Mouse (Mus musculus): ENCODE data around the gene Samd10.

The Samd10 gene

DNA sequence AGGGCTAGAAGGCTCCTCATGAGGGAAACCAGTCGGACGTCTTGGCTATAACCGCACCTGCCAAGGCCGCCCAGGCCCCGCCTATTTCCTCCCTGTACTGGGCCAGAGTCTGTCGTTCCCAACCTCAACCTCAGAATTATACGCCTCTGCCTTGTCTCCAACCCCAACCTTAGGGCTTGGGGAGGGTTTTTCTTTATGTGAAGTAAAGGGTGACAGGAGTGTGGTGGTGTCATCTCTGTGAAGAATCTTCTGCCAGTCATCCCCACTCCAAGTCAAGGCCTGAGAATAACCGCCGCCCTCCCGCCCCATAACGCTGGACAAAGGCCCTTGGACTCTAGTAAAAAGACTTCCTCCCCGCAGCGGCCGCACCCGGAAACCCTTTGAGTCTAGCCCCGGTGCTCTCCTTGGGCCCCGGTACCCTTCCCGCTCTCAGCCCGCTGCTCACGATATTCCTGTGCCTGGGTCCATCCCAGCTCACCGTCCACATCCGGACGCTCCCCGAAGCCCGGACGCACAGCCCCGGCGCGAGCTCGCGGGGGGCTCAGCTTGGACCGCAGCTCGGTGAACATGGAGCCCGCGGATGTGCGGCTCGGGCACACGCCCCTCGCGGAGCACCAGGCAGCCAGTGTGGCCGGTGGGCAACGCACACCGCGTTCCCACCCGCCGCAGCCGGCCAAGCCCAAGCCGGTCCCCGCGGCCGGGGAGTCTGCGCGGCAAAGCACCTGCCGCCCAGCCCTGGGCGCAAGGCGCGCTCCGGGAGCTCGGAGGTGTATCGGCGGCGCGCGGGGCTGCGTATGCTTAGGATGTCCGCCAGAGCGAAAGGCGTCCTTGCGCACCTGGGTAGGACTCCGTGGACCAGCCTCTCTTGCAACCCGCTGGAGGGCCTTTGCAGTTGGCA, at the start of gene Samd10:
Gene Samd10, minus strand, starts transcription at position 759 of the 898 bp plus-strand sequence.
- DNase-seq, result peak; percentile 82

DNA sequence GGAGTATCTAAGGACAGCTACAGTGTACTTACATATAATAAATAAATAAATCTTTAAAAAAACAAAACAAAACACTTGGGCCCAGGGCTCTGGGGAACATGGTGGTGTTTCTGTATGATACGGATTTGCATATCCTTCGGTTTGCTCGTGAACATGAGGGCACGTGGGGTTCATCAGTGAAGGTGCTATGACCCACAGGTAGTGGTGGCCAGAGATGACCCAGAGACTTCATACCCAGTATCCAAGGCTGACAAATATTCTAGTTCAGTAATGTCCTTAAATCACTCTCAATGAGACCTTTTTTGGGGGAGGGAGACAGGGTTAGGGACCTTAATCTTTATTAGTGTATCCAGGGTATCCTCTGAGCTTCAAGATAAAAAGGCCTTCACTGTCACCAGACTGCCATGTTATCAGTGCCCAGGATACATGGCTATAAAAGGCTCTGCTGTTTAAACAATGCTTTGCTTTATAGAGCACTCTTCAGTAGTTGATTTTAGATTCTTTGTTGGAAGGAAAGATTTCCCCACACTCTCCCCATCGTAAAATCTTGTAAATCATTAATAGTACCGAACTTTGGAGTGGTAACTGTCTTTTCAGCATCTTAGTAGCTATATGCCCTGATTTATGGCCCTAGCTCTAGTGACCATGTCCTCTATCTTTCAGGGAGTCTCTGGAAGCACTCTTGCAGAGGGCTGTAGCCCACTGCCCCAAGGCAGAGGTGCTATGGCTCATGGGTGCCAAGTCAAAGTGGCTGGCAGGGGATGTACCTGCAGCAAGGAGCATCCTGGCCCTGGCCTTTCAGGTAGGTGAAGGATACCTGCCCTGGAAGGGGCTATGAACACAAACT, 47.8 kb upstream of the Samd10 start:
- no peak for DNase-seq

DNA sequence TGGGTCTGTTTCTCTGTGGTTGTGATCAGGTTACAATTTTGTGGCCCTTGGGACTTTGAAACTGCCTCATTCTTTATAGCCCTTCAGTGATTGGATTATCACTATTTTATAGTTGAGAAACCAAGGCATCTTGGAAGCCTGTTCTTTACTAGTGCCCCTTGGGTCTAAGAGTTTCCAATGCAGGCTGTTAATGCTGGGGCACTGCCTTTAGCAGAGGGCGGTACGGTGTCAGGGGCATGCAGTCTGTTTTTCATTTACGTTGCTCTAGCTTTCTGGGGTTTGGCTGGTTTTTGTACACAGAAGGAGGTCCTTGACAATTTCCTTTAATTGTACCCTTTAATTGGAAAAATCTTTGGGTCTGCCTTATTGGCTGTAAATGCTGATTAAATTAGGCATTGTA, 46.7 kb upstream of the Samd10 start:
- no peak for DNase-seq

DNA sequence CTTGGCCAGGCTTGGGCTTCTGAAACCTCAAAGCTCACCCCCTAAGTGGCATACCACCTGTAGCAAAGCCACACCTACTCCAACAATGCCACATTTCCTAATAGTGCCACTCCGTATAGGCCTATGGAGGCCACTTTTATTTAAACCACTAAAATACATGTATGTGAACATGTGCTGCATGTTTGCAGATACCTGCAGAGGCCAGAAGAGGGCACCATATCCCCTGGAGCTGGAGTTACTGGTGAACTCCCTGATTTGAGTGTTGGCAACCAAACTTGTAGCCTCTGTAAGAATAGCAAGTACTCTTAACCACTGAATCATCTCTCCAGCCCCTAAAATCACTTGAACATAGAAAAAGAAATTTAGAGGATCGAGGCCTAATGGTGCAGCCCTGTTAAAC, 45.3 kb upstream of the Samd10 start:
- peak; percentile 71 for DNase-seq

DNA sequence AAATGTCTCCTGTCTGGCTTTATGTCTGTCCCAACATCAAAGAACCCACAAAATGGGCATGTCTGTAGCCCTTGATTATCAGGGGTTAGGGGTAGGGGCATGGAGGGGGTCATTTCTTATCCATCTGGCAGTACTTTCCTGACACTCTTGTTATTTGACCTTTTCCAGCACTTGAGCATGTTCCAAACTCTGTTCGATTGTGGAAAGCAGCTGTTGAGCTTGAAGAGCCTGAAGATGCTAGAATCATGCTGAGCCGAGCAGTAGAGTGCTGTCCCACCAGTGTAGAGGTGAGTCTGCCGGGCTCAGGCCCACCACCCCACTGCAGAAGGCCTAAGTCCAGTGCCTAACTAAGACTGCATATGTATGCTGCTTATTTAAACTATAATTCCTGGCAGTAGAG, 36.9 kb upstream of the Samd10 start:
- DNase-seq, result no peak

DNA sequence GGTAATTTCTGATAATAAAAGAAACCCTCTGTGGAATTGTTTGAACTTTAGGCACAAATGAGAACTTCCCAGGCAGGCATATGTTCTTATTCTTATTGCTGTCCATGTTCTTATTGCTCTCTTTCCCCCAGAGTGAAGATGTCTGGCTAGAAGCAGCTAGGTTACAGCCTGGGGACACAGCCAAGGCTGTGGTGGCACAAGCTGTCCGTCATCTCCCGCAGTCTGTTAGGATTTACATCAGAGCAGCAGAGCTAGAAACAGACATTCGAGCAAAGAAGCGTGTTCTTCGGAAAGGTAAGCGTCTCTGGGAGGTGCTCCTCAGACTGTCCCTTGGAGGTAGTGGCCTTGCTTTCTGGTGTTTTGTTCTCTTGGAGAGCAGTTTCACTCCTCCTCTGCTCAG, 33.6 kb upstream of the Samd10 start:
- no peak for DNase-seq

DNA sequence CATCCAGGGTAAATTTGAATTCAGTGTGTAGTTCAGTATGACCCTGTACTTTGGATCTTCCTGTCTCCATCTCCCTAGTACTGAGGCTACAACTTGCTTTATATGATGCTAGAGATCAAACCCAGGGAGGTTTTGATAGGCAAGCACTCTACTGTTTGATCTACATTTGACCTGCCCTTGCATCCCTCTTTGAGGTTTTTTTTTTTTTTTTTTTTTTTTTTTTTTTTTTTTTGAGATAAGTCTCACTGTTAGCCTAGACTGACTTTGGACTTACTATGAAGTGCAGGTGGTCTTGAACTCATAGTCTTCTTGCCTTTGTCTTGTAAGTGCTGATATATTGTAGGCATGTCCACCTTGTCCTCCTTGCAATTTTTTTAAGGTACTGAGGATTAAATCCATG, 29.5 kb upstream of the Samd10 start:
- no peak for DNase-seq

DNA sequence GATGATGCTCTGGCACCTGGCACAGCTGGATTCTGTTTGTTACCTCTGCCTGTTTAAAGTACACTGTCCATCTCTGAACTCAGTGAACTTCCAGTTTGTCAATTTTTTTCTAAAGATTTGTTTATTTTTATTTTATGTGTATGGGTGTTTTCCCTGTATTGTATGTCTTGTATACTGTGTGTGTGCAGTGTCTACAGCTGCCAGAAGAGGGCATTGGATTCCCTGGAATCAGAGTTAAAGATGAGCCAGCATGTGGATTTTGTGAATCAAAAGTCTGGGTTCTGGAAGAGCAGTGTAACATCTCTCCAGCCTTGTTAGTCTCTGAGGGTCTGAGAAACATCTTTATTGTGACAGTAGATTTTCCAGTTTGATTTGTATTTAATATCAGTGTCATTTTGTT, 24.4 kb upstream of the Samd10 start:
- peak; percentile 50 for DNase-seq

DNA sequence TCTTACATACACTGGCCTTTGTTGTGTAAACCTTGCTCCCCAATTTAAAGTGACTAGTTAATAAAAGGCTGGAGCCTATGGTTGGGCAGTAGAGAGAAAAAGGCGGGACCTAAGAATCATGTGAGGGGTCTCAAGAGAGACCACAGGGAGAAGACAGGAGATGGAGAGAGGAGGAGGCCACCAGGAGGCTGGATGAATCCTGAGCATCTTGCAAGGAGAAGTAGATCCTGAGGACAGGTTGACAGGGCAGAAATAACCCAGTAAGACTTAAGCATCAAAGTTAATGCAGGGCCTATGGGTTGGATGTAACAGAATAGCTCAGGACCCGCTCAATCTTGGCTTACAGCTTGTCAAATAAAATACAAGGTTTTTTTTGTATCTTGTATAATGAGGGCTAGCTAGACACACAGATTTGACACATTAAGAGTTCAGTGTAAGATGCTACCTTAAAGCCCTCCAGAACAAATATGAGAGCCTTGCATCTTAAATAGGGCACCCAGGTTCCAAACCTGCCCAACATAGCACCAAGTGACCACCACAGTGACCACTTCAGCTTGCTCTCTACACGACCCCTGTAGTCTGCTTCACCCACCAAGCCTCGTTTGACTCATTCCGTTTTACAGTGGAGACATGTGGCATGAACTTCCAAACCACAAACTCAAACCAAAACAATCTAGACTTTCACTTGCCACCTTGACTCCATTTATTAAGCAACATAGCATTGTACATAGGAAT, 19.9 kb upstream of the Samd10 start:
- DNase-seq, result no peak

DNA sequence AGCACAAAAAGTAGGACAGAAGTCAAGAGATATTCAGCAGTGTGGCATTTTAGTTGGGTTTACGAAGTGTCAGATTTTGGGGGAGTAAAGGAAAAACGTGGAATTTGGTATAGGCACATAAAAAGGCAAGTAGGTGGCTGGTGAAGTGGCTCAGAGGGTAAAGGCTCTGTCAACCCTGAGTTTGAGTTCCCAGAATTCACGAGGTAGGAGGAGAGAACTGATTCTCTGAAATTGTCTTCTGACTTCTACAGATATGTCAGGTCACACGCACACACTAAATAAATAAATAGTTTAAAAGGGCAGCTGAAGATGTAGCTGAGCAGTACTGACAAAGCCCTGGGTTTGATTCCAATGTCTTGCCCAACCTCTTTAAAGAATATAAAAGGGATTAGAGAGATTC, 3.4 kb upstream of the Samd10 start:
- DNase-seq, result no peak

DNA sequence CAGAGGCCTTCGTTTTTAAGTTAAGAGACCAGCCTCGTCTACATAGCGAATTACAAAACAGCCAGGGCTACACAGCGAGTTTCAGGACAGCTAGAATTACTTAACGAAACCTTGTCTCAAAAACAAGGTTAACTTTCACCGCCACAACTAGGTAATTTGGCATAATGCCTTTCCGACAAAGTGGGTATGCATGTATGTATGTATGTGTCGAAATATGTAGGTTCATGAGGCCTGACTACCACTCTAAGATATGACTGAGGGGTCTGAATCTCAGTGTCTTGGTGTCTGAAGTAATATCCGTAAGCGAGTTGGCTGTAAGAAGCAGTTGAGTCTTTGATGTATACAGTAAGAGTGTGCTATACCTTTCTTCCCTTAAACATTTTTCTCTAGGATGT, 2.7 kb upstream of the Samd10 start:
- DNase-seq, result no peak

DNA sequence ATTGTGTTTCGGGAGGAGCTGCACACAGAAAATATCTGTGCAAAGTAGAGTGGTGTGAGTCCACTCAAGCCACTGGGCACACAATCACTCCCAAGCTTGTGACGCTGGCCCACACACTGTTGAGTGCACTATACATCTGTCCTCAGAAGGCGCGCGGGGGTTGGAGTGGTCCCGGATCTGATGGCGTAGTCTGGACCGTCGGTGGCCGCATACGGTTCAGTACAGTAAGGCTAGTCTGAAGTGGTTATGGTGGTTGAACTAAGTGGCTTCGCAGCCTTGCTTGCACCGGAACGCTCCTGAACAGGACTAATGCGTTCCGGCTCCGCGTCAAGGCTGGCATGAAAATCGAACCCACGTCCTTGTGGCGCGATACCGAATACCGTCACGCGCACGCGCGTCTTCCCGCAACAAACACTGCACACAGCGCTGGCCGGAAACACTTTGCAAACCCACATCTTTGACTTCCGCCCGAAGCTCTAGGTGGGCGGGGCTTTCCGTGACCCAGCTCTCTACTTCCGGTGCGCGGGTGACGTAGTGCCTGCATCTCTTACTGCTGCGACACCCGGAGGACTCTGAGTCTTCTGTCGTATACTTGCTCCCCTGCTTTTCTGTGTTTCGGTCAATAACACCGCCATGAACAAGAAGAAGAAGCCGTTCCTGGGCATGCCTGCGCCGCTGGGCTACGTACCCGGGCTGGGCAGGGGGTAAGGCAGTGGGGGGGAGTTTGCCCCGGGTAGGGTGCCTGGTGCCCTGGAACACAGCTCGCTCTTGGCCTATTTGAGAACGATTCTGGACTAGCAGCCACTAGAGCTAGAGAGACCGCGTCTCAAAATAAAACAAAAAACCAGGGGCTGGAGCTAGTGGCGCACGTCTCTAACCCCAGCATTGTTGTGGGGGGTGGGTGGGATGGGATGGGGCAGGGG, 2.1 kb upstream of the Samd10 start:
- DNase-seq, result peak; percentile 98

DNA sequence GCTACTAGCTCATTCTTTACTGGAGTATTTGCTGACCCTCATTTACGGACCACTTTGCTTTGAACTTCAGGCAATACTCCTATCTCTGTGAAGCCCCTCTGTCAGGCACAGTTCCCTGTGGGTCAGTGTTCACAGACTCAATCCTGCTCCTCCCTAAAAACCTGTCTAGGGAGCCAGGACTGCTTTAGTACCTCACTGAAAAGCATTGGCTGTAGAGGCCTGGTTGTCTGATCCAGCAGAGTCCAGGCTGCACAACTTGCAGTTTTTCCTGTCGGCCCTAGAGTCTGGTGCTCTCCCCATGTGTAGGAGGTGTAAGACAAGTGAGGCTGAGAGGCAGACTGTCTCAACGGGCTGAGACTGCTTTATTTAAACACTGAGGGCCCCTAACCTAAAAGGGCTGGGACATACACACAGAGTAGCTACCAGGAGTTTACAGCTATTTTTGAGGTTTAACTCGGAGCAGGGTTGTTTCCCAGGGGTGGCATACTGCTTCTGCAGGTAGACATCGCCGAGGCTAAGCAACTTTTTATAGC, 1.3 kb upstream of the Samd10 start:
- peak; percentile 10 for DNase-seq

DNA sequence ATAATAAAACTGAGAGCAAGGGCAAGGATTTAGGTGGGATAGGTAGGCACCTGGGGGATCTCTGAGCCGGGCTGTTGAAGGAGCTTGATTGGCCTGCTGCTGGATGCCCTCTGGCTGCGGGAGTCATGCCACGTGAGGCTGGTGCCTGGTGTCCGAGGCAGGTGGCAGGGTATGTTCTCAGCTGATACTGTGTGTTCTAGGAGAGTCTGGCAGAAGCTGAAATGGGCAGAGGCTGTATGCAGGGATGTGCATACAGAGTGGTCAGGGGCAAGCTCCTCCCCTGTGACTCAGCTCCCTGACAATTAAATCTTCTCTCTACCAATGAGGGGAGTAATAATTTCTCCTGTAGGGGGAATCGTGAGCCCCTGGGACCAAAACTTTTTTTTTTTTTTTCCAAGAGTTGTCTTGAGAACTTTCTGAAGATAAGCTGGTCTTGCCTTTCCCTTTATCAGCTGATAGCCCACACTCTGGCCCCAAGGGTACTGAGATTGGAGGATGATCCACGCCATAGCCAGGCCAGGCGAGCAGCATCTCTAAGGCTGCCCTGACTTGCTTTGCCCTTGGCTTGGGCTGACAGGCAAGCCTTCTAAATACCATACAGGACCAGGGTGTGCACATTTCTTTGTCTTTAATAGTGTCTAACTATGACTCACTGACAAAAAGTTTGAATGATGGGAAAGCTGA, 1.5 kb downstream of the Samd10 start:
- no peak for DNase-seq

DNA sequence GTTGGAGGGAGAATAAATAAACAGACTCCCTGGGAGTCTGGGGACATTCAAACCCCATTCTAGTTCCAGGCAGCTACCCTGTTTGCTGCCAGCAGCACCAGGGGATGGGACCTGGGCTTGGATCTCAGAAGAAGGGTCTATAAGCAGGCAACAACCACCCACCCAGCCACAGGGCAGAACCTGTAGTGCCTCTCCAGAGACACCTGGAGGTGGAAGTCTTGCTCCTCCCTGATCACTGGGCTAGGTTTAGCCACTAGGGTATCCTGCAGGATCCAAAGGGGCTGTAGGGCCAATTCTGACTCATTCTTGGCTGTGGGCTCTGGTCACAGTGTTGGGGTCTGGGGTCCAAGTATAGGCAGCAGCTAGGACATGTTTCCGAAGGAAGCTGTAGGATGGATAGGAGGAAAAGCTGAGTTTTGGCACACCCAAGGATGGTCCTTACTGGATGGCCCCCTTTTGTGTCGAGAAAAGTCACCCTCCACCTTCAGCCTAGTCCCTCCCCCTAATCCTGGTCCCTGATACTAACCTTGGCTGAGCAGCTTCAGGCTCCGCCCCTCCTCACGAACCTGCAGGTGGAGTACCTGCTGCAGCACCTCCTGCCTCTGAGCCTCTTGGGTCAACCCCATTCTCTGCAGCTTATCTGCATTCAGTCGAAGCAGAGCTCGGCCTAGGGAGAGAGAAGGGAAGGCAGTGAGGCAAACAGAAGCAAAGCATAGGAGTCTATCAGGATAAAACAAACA, 2.6 kb downstream of the Samd10 start:
- DNase-seq, result no peak

DNA sequence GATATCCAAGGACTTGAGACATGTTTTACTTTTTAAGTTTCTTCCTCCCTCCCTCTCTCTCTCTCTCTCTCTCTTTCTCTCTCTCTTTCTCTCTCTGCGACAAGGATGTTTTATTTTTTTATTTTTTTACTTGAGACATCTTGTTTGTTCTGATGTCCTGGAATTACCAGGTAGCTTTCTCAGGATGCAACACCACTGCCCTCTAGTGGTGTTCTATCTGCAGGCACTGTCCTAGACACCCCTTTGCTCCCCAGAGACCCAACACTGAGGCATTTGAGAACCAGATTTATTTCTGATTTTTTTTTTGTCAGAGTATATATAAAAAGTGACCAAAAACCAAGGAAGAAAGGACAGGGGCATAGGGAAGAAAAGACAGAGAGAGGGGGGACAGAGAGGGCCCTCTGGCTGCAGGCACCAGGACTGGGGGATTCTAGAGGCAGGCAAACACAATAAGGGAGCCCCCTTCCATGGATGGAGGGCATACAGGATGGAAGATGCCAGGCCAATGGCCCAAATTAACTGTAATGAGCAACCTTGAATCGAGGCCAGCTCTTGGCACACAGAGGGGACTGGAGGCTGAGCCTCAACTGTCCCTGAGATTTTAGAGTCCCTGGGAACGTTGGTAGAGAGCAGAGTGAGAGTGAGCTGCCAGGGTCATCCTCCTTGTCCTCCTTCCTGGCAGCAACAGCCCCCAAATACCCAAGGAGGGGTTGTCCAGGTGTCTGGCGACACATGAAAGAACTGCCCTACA, 3.9 kb downstream of the Samd10 start:
- peak; percentile 58 for DNase-seq

DNA sequence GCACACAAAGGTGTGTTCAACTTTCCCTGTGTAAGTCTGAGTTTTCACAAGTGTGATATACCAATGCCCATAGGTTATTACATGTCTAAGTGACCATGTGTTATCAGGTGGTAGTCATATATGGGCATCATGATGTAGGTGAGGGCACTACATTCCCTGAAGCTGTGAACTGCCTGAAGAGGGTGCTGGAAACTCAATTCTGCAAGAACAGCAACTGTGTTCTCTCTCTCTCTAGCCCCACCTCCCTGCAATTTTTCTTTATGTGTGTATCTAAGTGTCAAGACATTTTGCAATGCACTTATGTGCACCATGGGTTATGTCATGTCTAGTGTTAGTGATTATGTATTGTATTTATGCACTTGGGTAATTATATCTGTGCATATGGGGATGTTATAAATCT, 5.1 kb downstream of the Samd10 start:
- DNase-seq, result no peak

DNA sequence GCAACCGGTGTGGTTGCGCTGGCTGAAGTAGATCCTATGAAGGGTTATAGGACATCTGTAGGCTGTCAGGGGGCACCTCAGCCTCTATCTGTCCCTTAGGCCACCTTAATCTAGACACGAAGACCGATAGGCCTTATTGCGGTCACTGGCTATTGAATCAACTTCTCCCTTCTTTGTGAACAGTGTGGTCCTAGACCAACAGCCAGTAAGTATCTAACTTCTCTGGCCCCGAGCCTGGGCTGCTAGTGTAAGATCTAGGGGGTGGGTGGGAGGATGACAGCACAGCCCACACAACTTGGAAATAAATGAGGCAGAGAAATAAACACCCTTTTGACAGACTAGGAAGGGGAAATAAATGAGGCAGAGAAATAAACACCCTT, 6.0 kb downstream of the Samd10 start:
- no peak for DNase-seq

DNA sequence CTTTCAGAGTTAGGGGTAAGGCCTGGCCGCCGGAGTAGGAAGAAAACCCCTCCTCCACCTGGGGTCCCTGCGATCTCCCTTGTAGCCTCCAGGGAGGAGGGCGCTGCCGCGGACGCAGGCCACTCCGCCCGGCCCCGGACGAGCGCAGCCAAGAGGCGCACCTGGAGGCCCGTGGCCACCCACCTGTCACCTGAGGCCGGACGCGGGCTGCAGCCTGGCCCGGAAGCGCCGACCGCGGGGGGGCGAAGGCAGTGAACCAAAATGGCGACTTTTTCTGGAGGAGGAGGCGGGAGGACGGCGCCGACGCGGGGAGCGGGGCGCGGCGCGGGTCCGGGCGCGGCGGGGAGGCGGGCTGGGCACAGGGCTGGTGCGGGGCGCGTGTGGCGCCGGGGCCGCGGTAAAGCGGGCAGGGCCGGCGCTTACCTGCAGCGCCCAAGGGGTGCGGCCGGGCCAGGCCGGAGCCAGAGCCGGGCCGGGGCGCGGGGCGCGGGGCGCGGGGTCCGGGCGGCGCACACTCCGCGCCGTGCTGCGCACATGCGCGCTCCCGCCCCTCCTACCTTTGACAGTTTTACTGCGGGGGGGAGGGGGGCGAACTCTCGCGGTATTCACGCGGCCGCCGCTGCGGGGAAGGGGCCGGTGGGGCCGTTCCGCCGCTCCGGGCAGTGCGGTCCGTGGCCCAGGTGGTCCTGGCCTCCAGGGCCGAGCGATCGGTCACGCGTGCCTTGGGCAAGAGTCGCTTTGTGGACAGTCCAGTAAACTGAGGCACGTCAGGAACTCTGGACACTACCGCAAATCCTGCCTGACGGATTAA, 6.6 kb downstream of the Samd10 start, which contains the start of gene Zfp512b:
Gene Zfp512b, minus strand, starts transcription at position 573 of the 811 bp plus-strand sequence.
- peak; percentile 78 for DNase-seq
